Mouse (Mus musculus) CH12.LX (cell line): ENCODE measurements around the gene Slc3a1. TPM values are rescaled to one million over a fixed set of nuclear protein-coding genes. Genes with fewer than 3 reads are reported as not detected.

ENCODE experiments used
- DNase-seq: peaks from one replicate; pipeline ENCODE4 v3.0.0-alpha.2; 2013; ENCODE audit errors: extremely low read depth
- H3K27ac ChIP-seq: 2 replicates; pipeline ENCODE4 v1.5.1; 2012; ENCODE audit warnings: low read depth, mild to moderate bottlenecking, control low read depth, moderate library complexity; ENCODE audit not compliant: insufficient read depth
- H3K27me3 ChIP-seq: replicated peaks from 2 replicates; pipeline ENCODE3; 2012; ENCODE audit warnings: inconsistent platforms
- H3K36me3 ChIP-seq, 2 experiments: replicated peaks in 1 of 2; 2 replicates each; pipeline versions ENCODE3 to v1.6.1; 2012; ENCODE audit warnings: inconsistent platforms in 1 of 2, low read length in 1 of 2, mild to moderate bottlenecking in 1 of 2, mixed read lengths in 1 of 2, moderate library complexity in 1 of 2; ENCODE audit not compliant: control insufficient read depth in 1 of 2, insufficient read depth in 1 of 2
- H3K4me1 ChIP-seq, 2 experiments: 2 replicates each; pipeline ENCODE4 v1.6.1; 2012; ENCODE audit warnings: inconsistent platforms in 1 of 2, moderate library complexity in 1 of 2; ENCODE audit not compliant: insufficient read depth in 2 of 2, control insufficient read depth in 1 of 2
- H3K4me2 ChIP-seq: 2 replicates; pipeline ENCODE4 v1.6.1; 2012; ENCODE audit warnings: low read depth, mild to moderate bottlenecking, control low read depth; ENCODE audit not compliant: poor library complexity, insufficient read depth, severe bottlenecking
- H3K4me3 ChIP-seq, 3 experiments: fragments of 150-350 bp in 1 of 3; sonication (generic) in 1 of 3; replicated peaks in 1 of 3; 2 replicates each; pipeline versions ENCODE3 to v1.5.1; 2011 to 2012; ENCODE audit warnings: low read depth in 2 of 3, low read length in 2 of 3, mild to moderate bottlenecking in 2 of 3, moderate library complexity in 2 of 3, control low read depth in 1 of 3, improper control_type of control experiment in 1 of 3, inconsistent platforms in 1 of 3, mixed read lengths in 1 of 3; ENCODE audit not compliant: poor library complexity in 1 of 3
- H3K79me2 ChIP-seq: replicated peaks from 2 replicates; pipeline ENCODE4 v1.6.1; 2012; ENCODE audit warnings: mild to moderate bottlenecking, moderate library complexity; ENCODE audit not compliant: control insufficient read depth, poor library complexity, insufficient read depth, severe bottlenecking; ENCODE audit errors: extremely low read depth
- H3K9ac ChIP-seq: 2 replicates; pipeline ENCODE4 v1.6.1; 2012; ENCODE audit warnings: low read depth, mild to moderate bottlenecking, control low read depth, moderate library complexity; ENCODE audit not compliant: insufficient read depth
- H3K9me3 ChIP-seq: replicated peaks from 2 replicates; pipeline ENCODE3; 2012; ENCODE audit warnings: low read length, inconsistent platforms, mixed read lengths
- BHLHE40 ChIP-seq: IDR thresholded peaks from 2 replicates; pipeline ENCODE4 v1.6.1; 2011; ENCODE audit warnings: mild to moderate bottlenecking, low read depth, low read length, improper control_type of control experiment
- CHD1 ChIP-seq: IDR thresholded peaks from 2 replicates; pipeline ENCODE4 v1.6.1; 2012; ENCODE audit warnings: low read depth, low read length, improper control_type of control experiment, inconsistent platforms
- CTCF ChIP-seq, 2 experiments: IDR thresholded peaks in 1 of 2; conservative IDR thresholded peaks in 1 of 2; 2 replicates each; pipeline ENCODE4 v1.5.1; 2011 to 2012; ENCODE audit warnings: low read depth in 2 of 2, low read length in 2 of 2, improper control_type of control experiment in 1 of 2, inconsistent platforms in 1 of 2, mild to moderate bottlenecking in 1 of 2, moderate library complexity in 1 of 2
- E2F4 ChIP-seq: IDR thresholded peaks from 2 replicates; pipeline ENCODE4 v1.6.1; 2011; ENCODE audit warnings: low read depth, low read length, improper control_type of control experiment; ENCODE audit not compliant: insufficient replicate concordance
- ELF1 ChIP-seq: IDR thresholded peaks from 2 replicates; pipeline ENCODE4 v1.6.1; 2014; ENCODE audit warnings: low read depth, mild to moderate bottlenecking, inconsistent platforms, low read length, improper control_type of control experiment
- EP300 ChIP-seq: IDR thresholded peaks from 2 replicates; pipeline ENCODE4 v1.6.1; 2011; ENCODE audit warnings: low read length, improper control_type of control experiment
- ETS1 ChIP-seq: conservative IDR thresholded peaks from 2 replicates; pipeline ENCODE4 v1.6.1; 2012; ENCODE audit warnings: low read depth, mild to moderate bottlenecking, inconsistent platforms, low read length, improper control_type of control experiment, moderate library complexity
- JUND ChIP-seq: conservative IDR thresholded peaks from 2 replicates; pipeline ENCODE4 v1.6.1; 2011; ENCODE audit warnings: low read depth, low read length, improper control_type of control experiment
- MEF2A ChIP-seq: IDR thresholded peaks from 2 replicates; pipeline ENCODE4 v1.6.1; 2014; ENCODE audit warnings: low read depth, mild to moderate bottlenecking, inconsistent platforms, low read length, improper control_type of control experiment, borderline replicate concordance
- MXI1 ChIP-seq: IDR thresholded peaks from 2 replicates; pipeline ENCODE4 v1.6.1; 2011; ENCODE audit warnings: mild to moderate bottlenecking, low read depth, low read length, improper control_type of control experiment
- MYC ChIP-seq: IDR thresholded peaks from 2 replicates; pipeline ENCODE4 v1.6.1; 2011; ENCODE audit warnings: low read depth, mild to moderate bottlenecking, improper control_type of control experiment, low read length
- PAX5 ChIP-seq: IDR thresholded peaks from 2 replicates; pipeline ENCODE4 v1.6.1; 2012; ENCODE audit warnings: low read length, inconsistent platforms, mixed read lengths
- RCOR1 ChIP-seq: conservative IDR thresholded peaks from 2 replicates; pipeline ENCODE4 v1.6.1; 2012; ENCODE audit warnings: low read depth, mild to moderate bottlenecking, inconsistent platforms, low read length, improper control_type of control experiment
- TBP ChIP-seq: conservative IDR thresholded peaks from 2 replicates; pipeline ENCODE4 v1.6.1; 2011; ENCODE audit warnings: low read depth, low read length, improper control_type of control experiment
- TCF12 ChIP-seq: IDR thresholded peaks from 2 replicates; pipeline ENCODE4 v1.6.1; 2014; ENCODE audit warnings: low read depth, mild to moderate bottlenecking, inconsistent platforms, low read length, improper control_type of control experiment
- UBTF ChIP-seq: IDR thresholded peaks from 2 replicates; pipeline ENCODE4 v1.6.1; 2012; ENCODE audit warnings: low read depth, mild to moderate bottlenecking, inconsistent platforms, low read length, improper control_type of control experiment, moderate library complexity
- USF1 ChIP-seq: IDR thresholded peaks from 2 replicates; pipeline ENCODE4 v1.6.1; 2014; ENCODE audit warnings: low read depth, mild to moderate bottlenecking, inconsistent platforms, low read length, improper control_type of control experiment
- USF2 ChIP-seq: conservative IDR thresholded peaks from 2 replicates; pipeline ENCODE4 v1.6.1; 2011; ENCODE audit warnings: low read depth, low read length, improper control_type of control experiment
- dilution Hi-C: fragments of 300-500 bp; cut with MboI; formaldehyde crosslinking; loops from 2 replicates; pipeline ENCODE4 v1.14.3; 2020; ENCODE audit warnings: low sequenced_read_pairs; ENCODE audit not compliant: extremely low pct_unique_long_range_greater_than_20kb, extremely low pct_ligation_motif_present
- in situ Hi-C: fragments of 300-500 bp; cut with MboI; formaldehyde crosslinking; loops from 3 replicates; pipeline ENCODE4 v1.14.3; 2019; ENCODE audit warnings: low sequenced_read_pairs, low pct_ligation_motif_present, low pct_unique_long_range_greater_than_20kb, mixed read lengths
- polyA plus RNA-seq: library from polyadenylated mRNA; unstranded; fragments of >175 nt; gene quantifications from 2 replicates; pipeline ENCODE4 v1.2.1, GENCODE M21; 2012; ENCODE audit warnings: low read depth; ENCODE audit not compliant: insufficient read length
- total RNA-seq, 2 experiments: library from RNA; depleted of rRNA; stranded (reverse); fragments of 300-350 nt in 1 of 2; fragments of >200 nt in 1 of 2; gene quantifications; 2 replicates each; pipeline ENCODE4 v1.2.3; 2012 to 2014

The Slc3a1 gene
- total and polyA plus RNA-seq, 3 experiments, result 0.04 TPM; not detected in 2

GRCm38 (mm10) chr17:85086501-85086900 is 58.3 kb downstream of the Slc3a1 start:
- Histone ChIP-seq H3K4me1 (peaks cover 4 to 24% of the 10 kb centered on the region in 2 experiments; a peak in 3 of 4 replicates), H3K9me3 (no peaks in the 10 kb centered on the region), H3K27ac (no peak overlapping the region), H3K36me3 (peaks cover 5 to 12% of the 10 kb centered on the region in 2 experiments), H3K27me3 (no peaks in the 10 kb centered on the region), H3K4me3 (no peak overlapping the region), H3K79me2 (no peaks in the 10 kb centered on the region), H3K9ac (no peak overlapping the region), H3K4me2 (no peak overlapping the region)
- TF ChIP-seq MYC, result no peak
- TF ChIP-seq USF1, result no peak
- TF ChIP-seq TBP, result no peak
- no peak for TF ChIP-seq UBTF
- no peak for TF ChIP-seq EP300
- TF ChIP-seq RCOR1, result no peak
- TF ChIP-seq PAX5, result no peak
- TF ChIP-seq MXI1, result no peak
- no peak for TF ChIP-seq TCF12
- no peak for TF ChIP-seq MEF2A
- TF ChIP-seq CTCF (conservative IDR thresholded peaks at IDR 0.05 in 1 of 2, IDR thresholded peaks at IDR 0.05 in 1 of 2; ENCODE audit: low read depth in 2 of 2, low read length in 2 of 2), result no peak
- TF ChIP-seq ELF1, result no peak
- TF ChIP-seq ETS1, result no peak
- no peak for TF ChIP-seq BHLHE40
- in situ Hi-C loops, result no loop called here
- dilution Hi-C loops, result no loop called here
- DNase-seq, result no peak

GRCm38 (mm10) chr17:85087591-85087990 is 59.4 kb downstream of the Slc3a1 start:
- peaks cover 8 to 33% of the 10 kb centered on the region in 2 experiments; a peak in 3 of 4 replicates for H3K4me1 ChIP-seq

More at GRCm38 (mm10) chr17:85087591-85087990, 59.4 kb downstream of the Slc3a1 start:
- Histone ChIP-seq H3K27me3 (no peaks in the 10 kb centered on the region), H3K27ac (no peak overlapping the region), H3K36me3 (peaks cover 5 to 12% of the 10 kb centered on the region in 2 experiments), H3K4me2 (no peak overlapping the region), H3K9ac (no peak overlapping the region), H3K9me3 (no peaks in the 10 kb centered on the region), H3K4me3 (no peak overlapping the region)
- TF ChIP-seq BHLHE40 (no peak), CHD1 (no peak), USF2 (no peak), JUND (no peak), E2F4 (no peak), CTCF (conservative IDR thresholded peaks at IDR 0.05 in 1 of 2, IDR thresholded peaks at IDR 0.05 in 1 of 2; ENCODE audit: low read depth in 2 of 2, low read length in 2 of 2) (no peak)
- TF ChIP-seq, all 38 proteins: peak for 0
- dilution Hi-C loops, result no loop called here
- in situ Hi-C loops, result no loop called here
- H3K79me2 ChIP-seq, result no peaks in the 10 kb centered on the region
- no peak for DNase-seq
